Mouse (Mus musculus) heart, postnatal 36 days (tissue): ENCODE measurements around the gene Ippk. TPM values are rescaled to one million over a fixed set of nuclear protein-coding genes. Genes with fewer than 3 reads are reported as not detected.

ENCODE experiments used
- DNase-seq, 2 experiments: peaks; one replicate each; pipeline ENCODE4 v3.0.0; 2021 to 2022
- intact Hi-C: fragments of 180-260 bp; cut with DNase I; formaldehyde crosslinking; loops from one replicate; pipeline ENCODE4 v1.15.1; 2025
- total RNA-seq, 2 experiments: library from RNA; stranded (reverse); gene quantifications; 2 replicates each; pipeline ENCODE4 v1.2.3; 2021

Ippk gene
- total RNA-seq, 2 experiments from 2014 or later: 6.5 TPM

DNA sequence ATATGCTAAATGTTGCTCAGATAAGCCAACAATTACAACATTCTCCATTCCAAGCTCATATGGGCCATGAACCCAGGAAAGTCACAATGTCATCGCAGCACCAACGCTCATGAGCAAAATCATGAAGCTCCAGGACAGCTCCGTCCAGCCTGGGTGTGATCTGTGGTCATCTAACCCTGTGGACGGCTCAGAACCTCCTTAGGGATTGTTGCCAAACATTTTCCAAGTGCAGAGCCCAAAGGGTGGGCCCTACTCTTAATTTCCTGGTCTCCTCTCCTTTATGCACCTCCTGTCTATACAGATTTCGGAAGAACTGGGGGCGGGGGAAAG lies 51.6 kb downstream of the Ippk start:
- intact Hi-C loops: no loop called here

DNA sequence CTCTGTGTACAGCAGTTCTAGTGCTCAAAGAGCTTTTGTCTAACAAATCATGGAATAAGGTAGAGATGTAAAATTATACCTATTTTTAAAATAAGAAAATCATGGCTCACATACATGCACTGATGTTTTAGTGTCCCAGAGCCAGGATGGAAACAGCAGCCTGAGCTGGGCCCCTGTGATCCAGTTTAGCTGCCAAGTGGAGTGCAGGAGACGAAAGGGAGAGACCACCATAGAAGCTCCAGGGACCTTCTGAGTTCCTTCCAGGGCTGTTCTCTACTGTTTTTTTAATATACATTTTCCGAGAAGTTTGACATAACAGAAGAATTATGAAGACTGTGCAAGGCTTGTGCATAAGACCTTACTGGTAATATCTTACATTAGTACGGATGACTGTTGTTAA lies 56.8 kb downstream of the Ippk start:
- no peak for DNase-seq
- intact Hi-C loops: no loop called here

More for the DNA sequence above, 51.6 kb downstream of the Ippk start:
- no peak for DNase-seq

DNA sequence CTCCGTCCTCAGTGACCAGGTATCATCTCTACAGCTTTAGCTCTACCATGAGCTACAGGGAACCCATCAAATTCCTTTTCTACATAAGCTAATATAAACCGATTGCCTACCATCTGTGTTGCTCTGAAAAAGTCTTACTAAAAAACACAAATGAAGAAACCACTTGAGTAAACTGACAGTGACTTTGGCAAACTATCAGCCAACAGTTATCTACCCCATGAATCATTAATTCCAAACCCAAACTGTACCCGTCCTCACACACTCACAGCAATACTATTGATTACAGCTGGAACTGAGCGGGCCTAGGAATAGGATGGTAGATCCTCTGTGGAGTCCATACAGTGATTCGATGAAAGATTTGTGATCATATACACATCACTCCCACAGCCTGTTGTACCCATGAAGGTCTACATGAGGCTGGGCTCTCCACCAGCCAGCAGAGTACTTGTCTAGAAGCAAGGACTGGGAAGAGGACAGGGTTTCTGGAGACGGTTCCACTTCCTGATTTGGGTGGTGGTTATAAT lies 57.9 kb downstream of the Ippk start:
- intact Hi-C loops: no loop called here

DNA sequence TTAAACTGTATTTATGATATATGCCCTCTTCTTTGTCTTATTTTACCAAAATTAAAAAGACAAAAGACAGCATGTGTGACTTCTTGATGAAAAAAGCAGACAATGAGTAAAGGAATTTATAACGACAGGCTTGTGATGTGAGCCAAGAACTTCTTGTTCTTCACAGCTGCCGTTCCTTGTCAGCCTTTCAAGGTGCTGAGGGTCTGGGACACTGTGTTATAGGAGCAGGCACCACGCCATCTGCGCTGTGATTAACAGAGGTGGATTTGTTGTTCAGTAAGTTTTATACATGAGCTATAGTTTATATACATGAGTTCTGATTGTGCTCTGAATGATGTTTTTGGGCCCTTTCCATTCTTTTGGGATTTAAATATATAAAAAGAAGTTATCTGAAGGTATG lies 58.4 kb downstream of the Ippk start:
- intact Hi-C loops: no loop called here
- DNase-seq: peak; percentile 58 to 67

More for the DNA sequence above, 57.9 kb downstream of the Ippk start:
- no peak for DNase-seq

DNA sequence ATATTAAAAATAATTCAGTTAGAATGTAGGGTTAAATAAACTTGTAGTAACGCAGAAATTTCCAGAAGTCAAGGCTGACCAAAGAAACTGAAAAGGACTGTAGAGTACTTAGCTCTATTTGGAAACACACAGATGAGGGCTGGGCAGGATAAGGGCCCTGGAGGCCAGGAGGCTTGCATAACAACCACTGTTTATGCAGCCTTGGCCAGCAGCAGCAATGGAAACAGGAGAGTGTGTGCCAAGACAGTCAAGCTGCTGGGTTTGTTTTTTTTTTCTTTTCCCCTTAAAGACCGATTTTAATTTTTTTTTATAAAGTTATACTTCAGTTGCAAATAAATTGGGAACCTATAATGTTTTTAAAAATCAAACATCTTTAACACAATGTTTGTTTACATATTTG lies 59.0 kb downstream of the Ippk start:
- peak; percentile 82 to 87 for DNase-seq
- intact Hi-C loops: loop anchor here (2.0 kb wide), 1 partner anchor 23 kb away; no protein-coding TSS in a partner anchor

DNA sequence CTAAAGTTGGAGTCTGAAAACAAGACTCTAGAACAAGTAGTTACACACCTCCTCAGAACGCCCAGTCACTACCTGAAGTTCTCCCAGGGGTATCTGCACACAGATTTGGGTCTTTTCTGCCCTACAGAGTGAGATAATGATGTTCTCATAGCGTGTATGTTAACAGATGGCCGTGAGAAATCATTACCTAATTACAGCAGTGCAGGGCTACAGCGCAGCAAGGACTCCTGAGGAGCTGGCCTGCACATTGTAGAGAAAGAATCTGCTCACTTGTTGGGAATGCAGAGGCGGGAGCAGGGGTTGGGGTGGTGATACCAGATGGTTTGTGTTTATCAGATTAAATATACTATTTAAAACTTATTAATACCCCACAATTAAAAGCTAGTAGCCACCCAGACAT lies 59.5 kb downstream of the Ippk start:
- intact Hi-C loops: loop anchor here (2.0 kb wide), 1 partner anchor 22 kb away; no protein-coding TSS in a partner anchor
- peak in 1 of 2 experiments; percentile 58 for DNase-seq

DNA sequence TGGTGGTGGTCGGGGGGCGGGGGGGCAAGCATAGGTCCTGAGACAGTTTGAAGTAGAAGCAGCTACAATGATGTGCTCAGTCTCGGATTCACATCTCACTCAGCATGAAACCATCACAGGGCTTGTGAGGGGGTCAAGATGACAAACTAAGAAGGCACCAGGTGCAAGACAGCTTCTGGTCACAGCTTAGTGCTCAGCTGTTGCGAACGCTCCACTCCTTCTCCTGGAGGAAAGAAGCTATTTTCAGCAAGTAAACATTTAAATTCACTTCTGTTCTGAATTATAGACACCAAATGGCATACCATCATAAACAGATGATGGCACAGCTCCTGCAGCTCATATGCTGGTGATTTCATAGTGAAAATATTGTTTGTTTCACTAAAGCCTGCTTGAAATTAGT lies 64.3 kb downstream of the Ippk start:
- DNase-seq: no peak
- intact Hi-C loops: no loop called here

DNA sequence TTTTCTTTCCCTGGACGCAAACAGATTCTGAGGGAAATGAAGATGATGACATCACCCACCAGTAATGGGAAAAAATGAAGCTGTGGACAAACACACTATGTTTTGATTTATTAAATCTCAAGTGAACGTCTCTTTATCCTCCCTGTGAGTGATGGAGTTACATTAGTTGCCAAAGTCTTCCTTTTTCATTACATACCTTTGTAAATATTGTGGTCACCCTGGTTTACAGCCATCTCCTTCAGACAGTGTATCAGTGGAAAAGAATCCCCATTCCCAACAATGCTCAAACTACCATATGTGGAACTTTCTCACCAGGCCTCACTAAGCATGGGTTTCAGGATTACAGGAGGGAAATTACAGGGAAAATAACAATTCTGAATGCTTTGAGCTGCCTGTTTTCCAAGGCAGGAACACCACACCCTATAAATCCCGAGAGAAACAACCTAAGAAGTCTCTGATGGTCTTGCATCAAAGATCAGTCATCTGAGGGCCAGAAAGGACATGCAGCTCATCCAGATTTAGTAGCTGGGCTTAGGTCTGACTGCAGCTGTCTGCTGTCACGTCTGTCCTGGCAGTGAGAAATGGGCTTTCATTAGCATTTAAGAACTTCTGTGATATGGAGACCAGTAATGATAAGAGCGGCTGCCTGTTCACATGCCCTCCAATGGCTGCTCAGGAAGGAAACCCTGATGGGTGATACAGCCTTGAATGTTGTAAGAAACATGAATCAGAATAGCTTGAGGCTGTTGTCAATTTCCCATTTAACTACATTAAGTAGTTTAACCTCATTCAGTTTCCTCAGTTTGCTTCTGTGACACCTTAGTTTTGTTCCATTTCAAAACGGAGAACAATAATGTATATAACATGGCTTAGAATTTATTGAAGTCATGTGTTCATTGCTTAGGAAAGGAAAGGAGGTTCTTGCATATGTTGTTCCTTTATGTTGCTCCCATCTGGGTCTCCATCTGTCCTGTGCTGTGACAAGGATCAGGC lies 71.6 kb downstream of the Ippk start, which contains the start of gene Tes3-ps:
Gene Tes3-ps, plus strand, starts transcription at position 943 of the 993 bp plus-strand sequence.
- intact Hi-C loops: no loop called here
- DNase-seq: no peak

DNA sequence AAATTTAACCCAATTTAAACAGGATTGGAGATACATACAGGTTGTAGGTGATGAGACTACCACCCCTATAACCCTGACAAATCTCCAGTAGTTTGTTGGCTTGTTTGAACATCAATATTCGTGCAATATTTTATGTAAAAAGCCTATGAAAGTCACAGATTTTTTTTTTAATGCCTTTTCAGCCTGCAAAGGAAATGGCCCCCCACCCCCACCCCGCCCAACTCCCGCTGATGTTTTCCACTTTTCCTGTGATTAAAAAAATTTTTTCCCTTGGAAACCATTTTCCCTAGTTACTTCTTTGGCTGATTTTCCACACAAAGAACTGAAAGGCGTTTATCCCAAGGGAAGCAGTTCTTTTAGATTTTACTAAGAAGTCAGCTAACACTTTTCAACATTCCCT lies 83.5 kb downstream of the Ippk start, which contains the start of gene Ecm2:
Gene Ecm2, plus strand, starts transcription at position 301 of the 400 bp plus-strand sequence.
- intact Hi-C loops: loop anchor here (2.0 kb wide), 1 partner anchor 44 kb away; no protein-coding TSS in a partner anchor

DNA sequence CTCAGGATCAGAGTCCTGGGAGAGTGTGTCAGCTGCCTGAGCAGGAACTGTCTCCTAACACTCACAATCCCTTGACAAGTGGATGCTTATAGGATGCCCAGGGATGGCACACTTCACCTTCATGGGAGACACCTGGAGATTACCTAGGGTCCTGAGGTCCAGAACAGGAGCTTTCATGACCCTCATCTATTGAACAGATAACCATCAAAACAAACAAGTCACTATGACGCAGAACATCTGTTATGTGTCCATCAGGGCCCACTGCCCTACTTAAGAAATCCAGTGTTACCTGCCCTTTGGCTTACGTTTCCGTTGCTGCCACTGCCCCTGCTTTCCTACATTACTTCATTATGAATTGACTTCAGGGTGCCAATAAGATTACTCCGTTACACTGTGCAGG lies 84.7 kb downstream of the Ippk start:
- DNase-seq: peak in 1 of 2 experiments; percentile 19
- intact Hi-C loops: loop anchor here (2.0 kb wide), 1 partner anchor 45 kb away; no protein-coding TSS in a partner anchor

More for the DNA sequence above, 83.5 kb downstream of the Ippk start, which contains the start of gene Ecm2:
- no peak for DNase-seq

DNA sequence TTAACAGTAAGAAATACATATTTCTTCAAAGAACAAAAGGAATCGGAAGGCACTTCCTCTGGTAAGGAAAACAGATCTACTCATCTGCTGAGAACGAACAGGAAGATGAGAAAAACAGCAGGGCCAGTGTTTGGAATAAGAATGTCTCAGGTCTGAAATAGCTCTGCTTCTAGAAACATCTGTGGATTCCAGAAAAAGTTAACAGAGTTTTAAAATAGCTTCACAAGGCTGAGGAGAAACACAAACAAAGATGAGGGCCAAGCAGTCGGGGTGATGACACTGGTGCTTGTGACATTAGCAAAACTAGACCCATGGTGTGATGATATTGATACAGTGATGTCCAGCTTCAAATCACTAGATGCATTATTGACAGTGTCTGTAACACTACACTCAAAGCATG lies 86.1 kb downstream of the Ippk start:
- no peak for DNase-seq
- intact Hi-C loops: no loop called here

Other genes starting within 250 kb of the Ippk start
- gene Ninj1, start 233.8 kb upstream of the Ippk start, total RNA-seq: 100 to 1,000 TPM; 110 to 136 TPM
- gene Card19, start 205.2 kb upstream of the Ippk start, total RNA-seq: 100 to 1,000 TPM; 152 to 164 TPM
- 1 to 10 TPM; 1.1 to 1.3 TPM for gene Susd3, start 172.5 kb upstream of the Ippk start, total RNA-seq
- 1 to 10 TPM in 1 of 2 experiments, under 1 TPM in 1; 0.64 to 1.2 TPM for gene Fgd3, start 100.9 kb upstream of the Ippk start, total RNA-seq
- 10 to 100 TPM; 73.4 to 79.7 TPM for gene Bicd2, start 79.7 kb upstream of the Ippk start, total RNA-seq
- 1 to 10 TPM; 1.1 to 1.5 TPM for gene Tes3-ps, start 72.1 kb downstream of the Ippk start, total RNA-seq
- gene Ecm2, start 83.6 kb downstream of the Ippk start, total RNA-seq: 10 to 100 TPM; 14.2 to 14.5 TPM
- 10 to 100 TPM; 21.3 to 29.7 TPM for gene Aspn, start 123.2 kb downstream of the Ippk start, total RNA-seq
- 1 to 10 TPM; 1.6 to 1.8 TPM for gene Omd, start 161.2 kb downstream of the Ippk start, total RNA-seq
- gene Ogn, start 186.8 kb downstream of the Ippk start, total RNA-seq: 10 to 100 TPM; 78.1 to 94.6 TPM
- gene Cenpp, start 231.5 kb downstream of the Ippk start, total RNA-seq: 1 to 10 TPM; 1.8 to 3.1 TPM
- 10 to 100 TPM; 20.6 to 21.1 TPM for gene Nol8, start 231.8 kb downstream of the Ippk start, total RNA-seq